Mouse (Mus musculus) kidney, postnatal 0 days (tissue): ENCODE measurements around the gene Piwil4. TPM values are rescaled to one million over a fixed set of nuclear protein-coding genes. Genes with fewer than 3 reads are reported as not detected.

Experiments
- ATAC-seq: fragments of 200-750 bp; cut with Nextera tagmentation; replicated peaks from 2 replicates; pipeline ENCODE4 v1.8.0; 2017; ENCODE audit warnings: low read depth, moderate number of reproducible peaks, moderate TSS enrichment, moderate library complexity; ENCODE audit not compliant: low FRiP score
- DNase-seq: peaks from one replicate; pipeline ENCODE4 v3.0.0-alpha.2; 2016; ENCODE audit warnings: low spot score
- H3K27ac ChIP-seq: fragments of 300-500 bp; sonication (generic); 2 replicates; pipeline ENCODE4 v1.5.1; 2014; ENCODE audit warnings: mild to moderate bottlenecking
- H3K27me3 ChIP-seq: fragments of 300-500 bp; sonication (generic); 2 replicates; pipeline ENCODE4 v1.6.1; 2014; ENCODE audit warnings: low read length, mixed read lengths; ENCODE audit not compliant: insufficient read depth
- H3K36me3 ChIP-seq: fragments of 300-500 bp; sonication (generic); 2 replicates; pipeline ENCODE4 v1.6.1; 2014; ENCODE audit warnings: low read length, mixed read lengths; ENCODE audit not compliant: insufficient read depth
- H3K4me1 ChIP-seq: fragments of 300-500 bp; sonication (generic); replicated peaks from 2 replicates; pipeline ENCODE4 v1.6.1; 2014; ENCODE audit warnings: antibody characterized with exemption, low read length, mixed read lengths; ENCODE audit not compliant: insufficient read depth
- H3K4me2 ChIP-seq: fragments of 300-500 bp; sonication (generic); 2 replicates; pipeline ENCODE4 v1.6.1; 2014; ENCODE audit warnings: mild to moderate bottlenecking, low read length, moderate library complexity, mixed read lengths
- H3K4me3 ChIP-seq: fragments of 300-500 bp; sonication (generic); replicated peaks from 2 replicates; pipeline ENCODE4 v1.5.1; 2014; ENCODE audit warnings: low read depth, low read length
- H3K9ac ChIP-seq: fragments of 300-500 bp; sonication (generic); 2 replicates; pipeline ENCODE4 v1.6.1; 2014; ENCODE audit warnings: low read depth, low read length
- H3K9me3 ChIP-seq: fragments of 300-500 bp; sonication (generic); replicated peaks from 2 replicates; pipeline ENCODE4 v1.6.1; 2016; ENCODE audit warnings: low read length, inconsistent platforms, mixed read lengths
- CTCF ChIP-seq: IDR thresholded peaks from 2 replicates; pipeline ENCODE4 v1.5.1; 2016; ENCODE audit warnings: antibody characterized with exemption, low read depth, mild to moderate bottlenecking, moderate library complexity
- WGBS: fragments of 180-500 bp; shearing (Covaris S2); extraction: QIAGEN DNeasy Blood & Tissue Kit; methylation state at CpG from one replicate; pipeline ENCODE4 v1.1.7; 2014; 5-methylcytosine and 5-hydroxymethylcytosine counted together
- polyA plus RNA-seq: library from polyadenylated mRNA; unstranded; fragments of >200 nt; fragmentation: Nextera tagmentation; extraction: Ambion mirVana; gene quantifications from 2 replicates; pipeline ENCODE4 v1.2.1, GENCODE M21; 2015

Piwil4 gene
- 0.08 and 0.11 TPM in 2 replicates for polyA plus RNA-seq

GRCm38 (mm10) chr9:14740151-14740924, at the start of gene Piwil4:
Gene Piwil4, minus strand, starts transcription at chr9:14740733.
- ATAC-seq (no peak), DNase-seq (no peak)
- Histone ChIP-seq H3K4me2 (no peak within 1 kb of the TSS), H3K36me3 (no peaks in the 10 kb centered on the region), H3K4me1 (no peaks in the 10 kb centered on the region), H3K27me3 (no peaks in the 10 kb centered on the region), H3K9ac (no peak within 1 kb of the TSS), H3K9me3 (no peaks in the 10 kb centered on the region), H3K4me3 (no peak within 1 kb of the TSS), H3K27ac (no peak within 1 kb of the TSS)
- WGBS: 85% methylated on average over 19 of the region's 19 CpGs
- no peak for TF ChIP-seq CTCF

- TF ChIP-seq CTCF: no peak
- 90% methylated on average over 6 of the region's 6 CpGs for WGBS
- peaks cover 12% of the 10 kb centered on the region; the same call in 1 of the 2 replicates for H3K36me3 ChIP-seq
These were observed 46.8 kb upstream of the Piwil4 start for GRCm38 (mm10) chr9:14787356-14787755.

DNA sequence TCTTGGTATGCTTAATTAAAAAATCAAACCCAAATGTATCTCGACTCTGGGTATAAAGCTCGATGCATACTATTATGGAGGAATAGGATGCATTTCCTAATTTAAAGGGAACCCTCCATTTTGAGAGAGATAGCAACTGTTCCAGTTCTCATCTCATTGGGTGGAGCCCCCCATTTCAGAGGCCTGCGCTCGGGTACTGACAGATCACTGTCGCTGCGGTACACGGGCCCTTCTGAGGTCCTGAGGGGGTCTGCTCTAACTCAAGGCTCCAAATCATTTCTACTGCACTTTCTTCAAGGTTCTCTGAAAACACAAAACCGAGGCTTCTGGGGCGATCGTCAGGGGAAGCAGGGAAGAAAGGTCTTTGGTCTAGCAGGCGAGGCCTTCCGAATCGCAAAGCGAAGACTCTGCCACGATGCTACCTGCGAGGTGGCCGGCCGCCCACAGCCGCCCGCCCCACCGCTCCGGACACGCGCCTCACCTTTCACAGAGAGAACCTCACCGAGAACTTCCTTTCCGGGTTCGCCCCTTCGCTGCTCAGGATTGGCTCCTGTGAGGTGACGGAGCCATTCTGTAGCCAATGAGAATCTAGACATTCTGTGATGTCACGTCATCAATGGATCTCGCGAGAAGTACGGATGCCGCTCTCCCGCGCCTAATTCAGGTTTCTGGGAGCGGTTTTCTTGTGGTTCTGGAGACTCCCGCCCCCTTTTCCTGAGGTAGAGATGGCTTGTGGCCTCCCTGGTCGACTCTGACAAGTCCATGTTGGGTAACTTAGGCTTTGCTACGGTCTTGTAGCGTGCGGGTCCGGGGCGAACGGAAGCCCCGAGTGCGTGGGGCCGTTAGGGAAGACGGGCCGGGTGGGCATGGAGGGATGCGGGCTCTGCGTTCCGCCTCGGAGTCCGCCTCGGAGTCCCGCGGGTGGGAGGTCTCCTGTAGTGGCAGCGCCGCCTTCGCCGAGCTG, 43.8 kb upstream of the Piwil4 start, which contains the start of the genes Mre11a and Ankrd49:
Gene Mre11a (plus strand): TSS at position 616 of the 964 bp plus-strand sequence.
Gene Ankrd49 (minus strand): TSS at position 818 of the 964 bp plus-strand sequence.
- H3K36me3 ChIP-seq: peaks cover 12% of the 10 kb centered on the region; the same call in 1 of the 2 replicates
- DNase-seq (peak; percentile 99), ATAC-seq (peak; percentile 99)
- H3K4me1 ChIP-seq: no peaks in the 10 kb centered on the region
- under 1% methylated on average over 62 of the region's 62 CpGs for WGBS
- no peaks in the 10 kb centered on the region for H3K27me3 ChIP-seq
- no peaks in the 10 kb centered on the region for H3K9me3 ChIP-seq
- TF ChIP-seq CTCF: peak; percentile 28; the same call in 1 of the 2 replicates
- H3K4me3 ChIP-seq: peak within 1 kb of the TSS; percentile 67
- H3K9ac ChIP-seq: peak within 1 kb of the TSS; percentile 84
- H3K4me2 ChIP-seq: peak within 1 kb of the TSS; percentile 70
- peak within 1 kb of the TSS; percentile 93 for H3K27ac ChIP-seq

More at GRCm38 (mm10) chr9:14787356-14787755, 46.8 kb upstream of the Piwil4 start:
- no peak for DNase-seq
- no peaks in the 10 kb centered on the region for H3K27me3 ChIP-seq
- H3K4me3 ChIP-seq: no peak overlapping the region
- H3K9ac ChIP-seq: no peak overlapping the region
- no peak for ATAC-seq
- no peak overlapping the region for H3K27ac ChIP-seq
- H3K9me3 ChIP-seq: no peaks in the 10 kb centered on the region
- H3K4me2 ChIP-seq: no peak overlapping the region
- no peaks in the 10 kb centered on the region for H3K4me1 ChIP-seq

GRCm38 (mm10) chr9:14778341-14778740, 37.8 kb upstream of the Piwil4 start:
- 39% methylated on average over 13 of the region's 13 CpGs for WGBS
- Histone ChIP-seq H3K27me3 (no peaks in the 10 kb centered on the region), H3K9me3 (no peaks in the 10 kb centered on the region), H3K4me2 (no peak overlapping the region), H3K27ac (no peak overlapping the region), H3K4me3 (no peak overlapping the region), H3K9ac (no peak overlapping the region), H3K36me3 (peaks cover 8% of the 10 kb centered on the region; the same call in 1 of the 2 replicates), H3K4me1 (no peaks in the 10 kb centered on the region)
- DNase-seq (no peak), ATAC-seq (no peak)
- TF ChIP-seq CTCF: no peak

DNA sequence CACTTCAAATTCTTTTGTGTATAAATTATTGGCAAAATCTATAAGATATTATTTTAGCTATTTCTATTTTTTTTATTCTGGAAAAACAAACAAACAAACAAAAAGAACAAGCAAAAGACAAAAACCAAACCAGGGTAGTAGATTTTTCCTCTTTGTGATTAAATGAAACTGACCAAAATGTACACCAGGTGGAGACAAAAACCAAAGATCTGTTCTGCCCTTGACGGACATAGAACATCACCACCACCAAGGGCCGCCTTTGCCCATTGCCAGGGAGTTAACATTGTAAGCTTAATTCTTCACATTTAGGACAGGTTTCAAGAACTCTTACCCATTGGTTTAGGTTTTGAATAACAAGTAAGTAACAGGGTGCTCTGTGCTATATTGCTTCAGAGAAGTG, 33.3 kb upstream of the Piwil4 start:
- 36% methylated on average over 2 of the region's 2 CpGs for WGBS
- Histone ChIP-seq H3K9ac (no peak overlapping the region), H3K27ac (no peak overlapping the region), H3K9me3 (no peaks in the 10 kb centered on the region), H3K4me2 (no peak overlapping the region), H3K4me3 (no peak overlapping the region), H3K27me3 (no peaks in the 10 kb centered on the region), H3K4me1 (peaks cover 5% of the 10 kb centered on the region; the same call in 1 of the 2 replicates), H3K36me3 (no peaks in the 10 kb centered on the region)
- DNase-seq (peak; percentile 27), ATAC-seq (no peak)
- peak; percentile 67 for TF ChIP-seq CTCF

GRCm38 (mm10) chr9:14772074-14772473, 31.5 kb upstream of the Piwil4 start:
- no peak for TF ChIP-seq CTCF
- Histone ChIP-seq H3K27me3 (no peaks in the 10 kb centered on the region), H3K36me3 (no peaks in the 10 kb centered on the region), H3K9me3 (no peaks in the 10 kb centered on the region), H3K4me3 (no peak overlapping the region), H3K4me2 (no peak overlapping the region), H3K4me1 (peaks cover 5% of the 10 kb centered on the region; the same call in 1 of the 2 replicates), H3K9ac (no peak overlapping the region), H3K27ac (no peak overlapping the region)
- ATAC-seq (no peak), DNase-seq (no peak)
- WGBS: 82% methylated on average over 2 of the region's 2 CpGs
